Mouse (Mus musculus) myocyte (in vitro differentiated cells): ENCODE measurements at regions not wholly inside any gene's neighbourhood (a gene's known extent, or its start where the extent isn't known, plus 50 kb on each side); places are given as distances from the start of the nearest gene placed in this dataset.

ENCODE experiments used
- H3K27me3 ChIP-seq: one replicate; pipeline ENCODE4 v1.6.1; 2011; ENCODE audit not compliant: control insufficient read depth, insufficient read depth, insufficient read length
- H3K36me3 ChIP-seq: one replicate; pipeline ENCODE4 v1.6.1; 2011; ENCODE audit not compliant: control insufficient read depth, insufficient read depth
- H3K4me2 ChIP-seq: one replicate; pipeline ENCODE4 v1.6.1; 2011; ENCODE audit warnings: low read depth, control low read depth
- H3K4me3 ChIP-seq: one replicate; pipeline ENCODE4 v1.5.1; 2011; ENCODE audit warnings: mild to moderate bottlenecking, control low read depth, moderate library complexity
- H3K79me2 ChIP-seq: one replicate; pipeline ENCODE4 v1.6.1; 2011; ENCODE audit not compliant: control insufficient read depth, insufficient read depth
- H3ac ChIP-seq: one replicate; pipeline ENCODE4 v1.6.1; 2011; ENCODE audit not compliant: control insufficient read depth, insufficient read length
- CEBPB ChIP-seq: IDR thresholded peaks from 2 replicates; pipeline ENCODE4 v1.6.1; 2011; ENCODE audit warnings: mild to moderate bottlenecking, moderate library complexity; ENCODE audit not compliant: poor library complexity, insufficient read depth, severe bottlenecking
- E2F4 ChIP-seq: IDR thresholded peaks from one replicate; pipeline ENCODE4 v1.6.1; 2011; ENCODE audit warnings: mild to moderate bottlenecking, control low read depth, moderate library complexity; ENCODE audit not compliant: insufficient read depth
- MAX ChIP-seq: IDR thresholded peaks from one replicate; pipeline ENCODE4 v1.6.1; 2011; ENCODE audit warnings: low read depth, mild to moderate bottlenecking, control low read depth
- MYOD1 ChIP-seq, 3 experiments: IDR thresholded peaks; one replicate each; pipeline ENCODE4 v1.6.1; 2011; ENCODE audit warnings: control low read depth in 2 of 3, low read depth in 2 of 3, mild to moderate bottlenecking in 2 of 3, moderate library complexity in 1 of 3; ENCODE audit not compliant: insufficient read length in 2 of 3, control insufficient read depth in 1 of 3
- MYOG ChIP-seq, 3 experiments: IDR thresholded peaks; one replicate each; pipeline ENCODE4 v1.6.1; 2011; ENCODE audit warnings: control low read depth in 2 of 3, low read depth in 2 of 3, mild to moderate bottlenecking in 2 of 3; ENCODE audit not compliant: insufficient read length in 2 of 3, control insufficient read depth in 1 of 3, insufficient read depth in 1 of 3
- POLR2A ChIP-seq: IDR thresholded peaks from one replicate; pipeline ENCODE4 v1.6.1; 2011; ENCODE audit warnings: low read depth, mild to moderate bottlenecking, control low read depth, moderate library complexity; ENCODE audit not compliant: insufficient read length
- POLR2AphosphoS2 ChIP-seq: IDR thresholded peaks from one replicate; pipeline ENCODE4 v1.6.1; 2011; ENCODE audit warnings: low read depth, control low read depth; ENCODE audit not compliant: insufficient read length
- REST ChIP-seq: IDR thresholded peaks from one replicate; pipeline ENCODE4 v1.6.1; 2011; ENCODE audit warnings: mild to moderate bottlenecking, control low read depth, moderate library complexity; ENCODE audit not compliant: insufficient read depth, insufficient read length
- SRF ChIP-seq: IDR thresholded peaks from one replicate; pipeline ENCODE4 v1.6.1; 2011; ENCODE audit warnings: low read depth; ENCODE audit not compliant: control insufficient read depth, insufficient read length
- TCF12 ChIP-seq: IDR thresholded peaks from one replicate; pipeline ENCODE4 v1.6.1; 2011; ENCODE audit warnings: mild to moderate bottlenecking, control low read depth; ENCODE audit not compliant: poor library complexity, insufficient read depth, severe bottlenecking
- TCF3 ChIP-seq: IDR thresholded peaks from one replicate; pipeline ENCODE4 v1.6.1; 2011; ENCODE audit warnings: low read depth, control low read depth; ENCODE audit not compliant: insufficient read length
- USF1 ChIP-seq: IDR thresholded peaks from one replicate; pipeline ENCODE4 v1.6.1; 2011; ENCODE audit warnings: low read depth, mild to moderate bottlenecking, control low read depth, moderate library complexity

- no peak overlapping the region for H3ac ChIP-seq
- H3K36me3 ChIP-seq: no peaks in the 10 kb centered on the region
- no peaks in the 10 kb centered on the region for H3K27me3 ChIP-seq
- no peaks in the 10 kb centered on the region for H3K79me2 ChIP-seq
- H3K4me3 ChIP-seq: no peak overlapping the region
- TF ChIP-seq TCF3 (no peak), SRF (no peak), E2F4 (no peak), POLR2A (no peak), POLR2AphosphoS2 (no peak)
- no peak overlapping the region for H3K4me2 ChIP-seq
Observed at GRCm38 (mm10) chr13:114726828-114727227, 91.2 kb upstream of the Mocs2 start.

DNA sequence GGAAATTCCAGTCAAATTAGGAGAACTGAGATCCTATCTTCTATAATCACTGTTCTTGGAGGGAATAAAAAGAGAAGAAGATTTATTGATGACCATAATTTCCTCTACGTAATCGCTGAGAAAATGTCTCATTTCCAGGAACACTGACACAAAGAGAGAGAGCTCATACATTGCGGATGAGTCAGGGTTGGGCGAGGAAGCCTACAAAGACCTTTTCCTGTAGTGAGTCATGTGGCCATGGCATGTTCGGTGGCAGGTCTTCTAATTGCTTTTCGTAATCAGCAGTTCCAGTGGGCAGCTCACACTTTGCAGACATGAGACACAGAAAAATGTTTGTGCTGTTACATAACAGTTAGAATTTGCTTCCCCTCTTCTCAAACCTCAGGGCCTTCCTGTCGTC, 83.0 kb upstream of the Mocs2 start:
- Histone ChIP-seq H3K4me2 (peak overlapping the region; percentile 53), H3K79me2 (no peaks in the 10 kb centered on the region), H3K36me3 (no peaks in the 10 kb centered on the region), H3K27me3 (no peaks in the 10 kb centered on the region), H3ac (no peak overlapping the region), H3K4me3 (no peak overlapping the region)
- TF ChIP-seq USF1: peak; percentile 66
- TF ChIP-seq MAX: peak; percentile 16
- no peak for TF ChIP-seq TCF12
- no peak for TF ChIP-seq CEBPB

DNA sequence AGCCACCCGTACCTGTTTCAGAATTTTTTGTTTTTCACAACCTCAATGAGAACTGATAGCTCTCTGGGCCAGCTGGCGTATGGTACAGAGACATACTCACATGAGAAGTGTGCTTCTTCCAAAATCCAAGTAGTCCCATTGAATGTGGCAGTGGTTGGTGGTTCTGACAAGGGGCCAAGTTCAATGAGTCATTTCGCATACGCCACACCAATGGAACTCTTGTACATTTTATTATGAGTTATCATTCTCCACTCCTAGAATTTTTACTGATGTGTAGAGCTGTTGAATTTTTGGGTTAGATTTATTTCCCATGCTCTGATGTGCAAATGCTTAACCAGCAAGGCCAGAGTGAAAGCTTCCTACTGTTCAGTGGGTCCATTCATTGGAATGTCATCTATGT, 82.0 kb upstream of the Mocs2 start:
- TF ChIP-seq MAX (no peak), CEBPB (no peak), USF1 (no peak), REST (no peak), SRF (no peak), TCF3 (no peak), POLR2AphosphoS2 (no peak), MYOG (IDR thresholded peaks at IDR 0.05; ENCODE audit: control insufficient read depth in 1 of 3, insufficient read depth in 1 of 3, insufficient read length in 2 of 3, low read depth in 2 of 3) (no peak), POLR2A (no peak), TCF12 (no peak), MYOD1 (IDR thresholded peaks at IDR 0.05; ENCODE audit: control insufficient read depth in 1 of 3, insufficient read length in 2 of 3, low read depth in 2 of 3) (no peak), E2F4 (no peak)
- no peaks in the 10 kb centered on the region for H3K27me3 ChIP-seq

GRCm38 (mm10) chr13:114742534-114742933, 75.5 kb upstream of the Mocs2 start:
- H3K36me3 ChIP-seq: no peaks in the 10 kb centered on the region
- no peak overlapping the region for H3K4me3 ChIP-seq
- TF ChIP-seq MYOG (IDR thresholded peaks at IDR 0.05; ENCODE audit: control insufficient read depth in 1 of 3, insufficient read depth in 1 of 3, insufficient read length in 2 of 3, low read depth in 2 of 3) (no peak), E2F4 (no peak), TCF12 (no peak)
- no peaks in the 10 kb centered on the region for H3K27me3 ChIP-seq
- no peak overlapping the region for H3K4me2 ChIP-seq
- no peaks in the 10 kb centered on the region for H3K79me2 ChIP-seq
- H3ac ChIP-seq: no peak overlapping the region

More for the DNA sequence above, 82.0 kb upstream of the Mocs2 start:
- no peak overlapping the region for H3ac ChIP-seq
- peak overlapping the region; percentile 39 for H3K4me2 ChIP-seq
- no peak overlapping the region for H3K4me3 ChIP-seq
- H3K36me3 ChIP-seq: no peaks in the 10 kb centered on the region
- H3K79me2 ChIP-seq: no peaks in the 10 kb centered on the region

GRCm38 (mm10) chr13:114745814-114746213, 72.2 kb upstream of the Mocs2 start:
- no peak overlapping the region for H3ac ChIP-seq
- H3K4me2 ChIP-seq: no peak overlapping the region
- no peaks in the 10 kb centered on the region for H3K79me2 ChIP-seq
- H3K27me3 ChIP-seq: no peaks in the 10 kb centered on the region
- H3K4me3 ChIP-seq: no peak overlapping the region
- TF ChIP-seq CEBPB (no peak), MYOG (IDR thresholded peaks at IDR 0.05; ENCODE audit: control insufficient read depth in 1 of 3, insufficient read depth in 1 of 3, insufficient read length in 2 of 3, low read depth in 2 of 3) (no peak), POLR2AphosphoS2 (no peak), REST (no peak), MYOD1 (IDR thresholded peaks at IDR 0.05; ENCODE audit: control insufficient read depth in 1 of 3, insufficient read length in 2 of 3, low read depth in 2 of 3) (no peak), TCF3 (no peak), E2F4 (no peak), USF1 (no peak), SRF (no peak), MAX (no peak), TCF12 (no peak)
- H3K36me3 ChIP-seq: no peaks in the 10 kb centered on the region

GRCm38 (mm10) chr13:114757459-114757858, 60.6 kb upstream of the Mocs2 start:
- H3K4me2 ChIP-seq: no peak overlapping the region
- H3K27me3 ChIP-seq: no peaks in the 10 kb centered on the region
- H3ac ChIP-seq: no peak overlapping the region
- no peaks in the 10 kb centered on the region for H3K36me3 ChIP-seq
- no peaks in the 10 kb centered on the region for H3K79me2 ChIP-seq
- TF ChIP-seq REST (no peak), E2F4 (no peak), MYOD1 (IDR thresholded peaks at IDR 0.05; ENCODE audit: control insufficient read depth in 1 of 3, insufficient read length in 2 of 3, low read depth in 2 of 3) (no peak), MAX (no peak), USF1 (no peak), TCF12 (no peak)
- no peak overlapping the region for H3K4me3 ChIP-seq
